Mouse (Mus musculus) liver, embryonic 12.5 days (tissue): ENCODE results near the gene Casp2. TPM values are rescaled to one million over a fixed set of nuclear protein-coding genes. Genes with fewer than 3 reads are reported as not detected.
A peak's percentile ranks its signal among the peaks of the same experiment; 100 is the strongest.

Source experiments
- ATAC-seq: fragments of 200-750 bp; cut with Nextera tagmentation; 2 replicates; pipeline ENCODE4 v1.8.0; 2017; ENCODE audit warnings: moderate number of reproducible peaks, mild to moderate bottlenecking, moderate library complexity
- H3K27ac ChIP-seq: fragments of 300-500 bp; sonication (generic); 2 replicates; pipeline ENCODE4 v1.5.1; 2016; ENCODE audit warnings: mild to moderate bottlenecking
- H3K27me3 ChIP-seq: fragments of 300-500 bp; sonication (generic); replicated peaks from 2 replicates; pipeline ENCODE4 v1.6.1; 2016; ENCODE audit warnings: mild to moderate bottlenecking, moderate library complexity
- H3K36me3 ChIP-seq: fragments of 300-500 bp; sonication (generic); 2 replicates; pipeline ENCODE4 v1.6.1; 2016; ENCODE audit warnings: mild to moderate bottlenecking, moderate library complexity
- H3K4me1 ChIP-seq: fragments of 300-500 bp; sonication (generic); 2 replicates; pipeline ENCODE4 v1.6.1; 2016
- H3K4me2 ChIP-seq: fragments of 300-500 bp; sonication (generic); 2 replicates; pipeline ENCODE4 v1.6.1; 2016; ENCODE audit warnings: mild to moderate bottlenecking, moderate library complexity
- H3K4me3 ChIP-seq: fragments of 300-500 bp; sonication (generic); 2 replicates; pipeline ENCODE4 v1.5.1; 2016; ENCODE audit warnings: mild to moderate bottlenecking, moderate library complexity
- H3K9ac ChIP-seq: fragments of 300-500 bp; sonication (generic); 2 replicates; pipeline ENCODE4 v1.6.1; 2016; ENCODE audit warnings: mild to moderate bottlenecking, moderate library complexity
- H3K9me3 ChIP-seq: fragments of 300-500 bp; sonication (generic); replicated peaks from 2 replicates; pipeline ENCODE4 v1.6.1; 2016; ENCODE audit warnings: mild to moderate bottlenecking, moderate library complexity
- WGBS: fragments of 180-500 bp; shearing (Covaris S2); methylation state at CpG from one replicate; pipeline ENCODE4 v1.1.7; 2016; ENCODE audit not compliant: insufficient replicate concordance; 5-methylcytosine and 5-hydroxymethylcytosine counted together
- polyA plus RNA-seq: library from polyadenylated mRNA; unstranded; fragments of >200 nt; fragmentation: Nextera tagmentation; extraction: Ambion mirVana; gene quantifications from 2 replicates; pipeline ENCODE4 v1.2.1, GENCODE M21; 2016

The Casp2 gene
- polyA plus RNA-seq, 1 experiment from 2014 or later: 36.0 TPM

GRCm38 (mm10) chr6:42326509-42326908 is 61.7 kb downstream of the Casp2 start:
- Histone ChIP-seq H3K36me3 (no peaks in the 10 kb centered on the region), H3K4me2 (no peak overlapping the region), H3K4me3 (no peak overlapping the region), H3K4me1 (peaks cover 27% of the 10 kb centered on the region), H3K9ac (no peak overlapping the region), H3K27me3 (peaks cover 45% of the 10 kb centered on the region), H3K9me3 (no peaks in the 10 kb centered on the region), H3K27ac (no peak overlapping the region)
- ATAC-seq: no peak
- WGBS: 39% methylated on average over 3 of the region's 3 CpGs

GRCm38 (mm10) chr6:42328757-42329156 is 64.0 kb downstream of the Casp2 start:
- H3K4me1 ChIP-seq: peaks cover 24% of the 10 kb centered on the region
- ATAC-seq: peak; percentile 63
- WGBS: 32% methylated on average over 3 of the region's 3 CpGs
- no peak overlapping the region for H3K4me2 ChIP-seq
- H3K4me3 ChIP-seq: no peak overlapping the region
- no peak overlapping the region for H3K27ac ChIP-seq
- no peaks in the 10 kb centered on the region for H3K36me3 ChIP-seq
- no peaks in the 10 kb centered on the region for H3K9me3 ChIP-seq
- H3K9ac ChIP-seq: no peak overlapping the region
- H3K27me3 ChIP-seq: peaks cover 23% of the 10 kb centered on the region

GRCm38 (mm10) chr6:42330216-42330615 is 65.4 kb downstream of the Casp2 start:
- WGBS: 68% methylated on average over 3 of the region's 3 CpGs
- H3K4me1 ChIP-seq: peaks cover 10% of the 10 kb centered on the region
- no peak overlapping the region for H3K9ac ChIP-seq
- no peak overlapping the region for H3K27ac ChIP-seq
- H3K36me3 ChIP-seq: no peaks in the 10 kb centered on the region
- no peak overlapping the region for H3K4me3 ChIP-seq
- H3K4me2 ChIP-seq: no peak overlapping the region
- H3K27me3 ChIP-seq: peaks cover 8% of the 10 kb centered on the region
- no peaks in the 10 kb centered on the region for H3K9me3 ChIP-seq
- no peak for ATAC-seq

GRCm38 (mm10) chr6:42330946-42331345 is 66.2 kb downstream of the Casp2 start:
- H3K4me3 ChIP-seq: no peak overlapping the region
- no peak overlapping the region for H3K27ac ChIP-seq
- H3K4me1 ChIP-seq: peaks cover 10% of the 10 kb centered on the region
- no peak overlapping the region for H3K4me2 ChIP-seq
- H3K36me3 ChIP-seq: no peaks in the 10 kb centered on the region
- H3K9me3 ChIP-seq: no peaks in the 10 kb centered on the region
- H3K27me3 ChIP-seq: peaks cover 1% of the 10 kb centered on the region; the same call in 1 of the 2 replicates
- no peak overlapping the region for H3K9ac ChIP-seq
- WGBS: 82% methylated on average over 3 of the region's 3 CpGs
- ATAC-seq: no peak

Other genes starting within 250 kb of the Casp2 start
- not detected in 2 replicates for gene Sva, start 226.6 kb upstream of the Casp2 start, polyA plus RNA-seq
- gene Tas2r139, start 124.0 kb upstream of the Casp2 start, polyA plus RNA-seq: not detected in 2 replicates
- not detected in 2 replicates for gene Tas2r144, start 49.7 kb upstream of the Casp2 start, polyA plus RNA-seq
- 7.3 and 8.3 TPM in 2 replicates for gene Gstk1, start 19.1 kb upstream of the Casp2 start, polyA plus RNA-seq
- not detected in 2 replicates for gene Tmem139, start 3.0 kb upstream of the Casp2 start, polyA plus RNA-seq
- 0.12 TPM in 1 of 2 replicates, not detected in the other for gene Clcn1, start 21.7 kb downstream of the Casp2 start, polyA plus RNA-seq
- gene Fam131b, start 59.7 kb downstream of the Casp2 start, polyA plus RNA-seq: not detected in 2 replicates
- 66.3 and 66.5 TPM in 2 replicates for gene Zyx, start 84.6 kb downstream of the Casp2 start, polyA plus RNA-seq
- gene Epha1, start 108.3 kb downstream of the Casp2 start, polyA plus RNA-seq: 2.6 and 3.4 TPM in 2 replicates
- gene Tas2r143, start 135.3 kb downstream of the Casp2 start, polyA plus RNA-seq: not detected in 2 replicates
- not detected in 2 replicates for gene Tas2r135, start 140.4 kb downstream of the Casp2 start, polyA plus RNA-seq
- gene Tas2r126, start 169.6 kb downstream of the Casp2 start, polyA plus RNA-seq: not detected in 2 replicates
- gene Olfr458, start 200.2 kb downstream of the Casp2 start, polyA plus RNA-seq: not detected in 2 replicates
- gene Olfr457, start 211.3 kb downstream of the Casp2 start, polyA plus RNA-seq: not detected in 2 replicates
- gene Olfr456, start 222.2 kb downstream of the Casp2 start, polyA plus RNA-seq: not detected in 2 replicates